Mouse (Mus musculus) limb, embryonic 13.5 days (tissue): Measurements from ENCODE around the gene Rab9. TPM values are rescaled to one million over a fixed set of nuclear protein-coding genes. Genes with fewer than 3 reads are reported as not detected.
A peak's percentile ranks its signal among the peaks of the same experiment; 100 is the strongest.
"Not testable (repeated sequence)": the region's sequence is repeated elsewhere in the genome, so short reads cannot be mapped to it uniquely, and the experiment has no call there.

Experiments used
- ATAC-seq: fragments of 200-750 bp; cut with Nextera tagmentation; 2 replicates; pipeline ENCODE4 v1.8.0; 2017; ENCODE audit warnings: low read depth, moderate number of reproducible peaks, moderate TSS enrichment; ENCODE audit not compliant: low FRiP score
- H3K27ac ChIP-seq: fragments of 300-500 bp; sonication (generic); 2 replicates; pipeline ENCODE4 v1.5.1; 2015; ENCODE audit warnings: inconsistent platforms, mild to moderate bottlenecking, moderate library complexity
- H3K27me3 ChIP-seq: fragments of 300-500 bp; sonication (generic); 2 replicates; pipeline ENCODE4 v1.6.1; 2015; ENCODE audit warnings: mild to moderate bottlenecking, inconsistent platforms
- H3K36me3 ChIP-seq: fragments of 300-500 bp; sonication (generic); 2 replicates; pipeline ENCODE4 v1.6.1; 2015; ENCODE audit warnings: inconsistent platforms, mild to moderate bottlenecking, moderate library complexity
- H3K4me1 ChIP-seq: fragments of 300-500 bp; sonication (generic); 2 replicates; pipeline ENCODE4 v1.6.1; 2015; ENCODE audit warnings: inconsistent platforms
- H3K4me2 ChIP-seq: fragments of 300-500 bp; sonication (generic); replicated peaks from 2 replicates; pipeline ENCODE4 v1.6.1; 2015; ENCODE audit warnings: inconsistent platforms, mild to moderate bottlenecking, moderate library complexity
- H3K4me3 ChIP-seq: fragments of 300-500 bp; sonication (generic); 2 replicates; pipeline ENCODE4 v1.5.1; 2015; ENCODE audit warnings: moderate library complexity, mild to moderate bottlenecking, inconsistent platforms
- H3K9ac ChIP-seq: fragments of 300-500 bp; sonication (generic); 2 replicates; pipeline ENCODE4 v1.6.1; 2015; ENCODE audit warnings: mild to moderate bottlenecking, inconsistent platforms
- H3K9me3 ChIP-seq: fragments of 300-500 bp; sonication (generic); 2 replicates; pipeline ENCODE4 v1.6.1; 2016; ENCODE audit warnings: inconsistent platforms
- WGBS: fragments of 180-500 bp; shearing (Covaris S2); methylation state at CpG from one replicate; pipeline ENCODE4 v1.1.7; 2015; 5-methylcytosine and 5-hydroxymethylcytosine counted together
- polyA plus RNA-seq: library from polyadenylated mRNA; unstranded; fragments of >200 nt; fragmentation: Nextera tagmentation; extraction: Ambion mirVana; gene quantifications from 2 replicates; pipeline ENCODE4 v1.2.1, GENCODE M21; 2015

Rab9 gene
- 55.6 and 58.7 TPM in 2 replicates for polyA plus RNA-seq

DNA sequence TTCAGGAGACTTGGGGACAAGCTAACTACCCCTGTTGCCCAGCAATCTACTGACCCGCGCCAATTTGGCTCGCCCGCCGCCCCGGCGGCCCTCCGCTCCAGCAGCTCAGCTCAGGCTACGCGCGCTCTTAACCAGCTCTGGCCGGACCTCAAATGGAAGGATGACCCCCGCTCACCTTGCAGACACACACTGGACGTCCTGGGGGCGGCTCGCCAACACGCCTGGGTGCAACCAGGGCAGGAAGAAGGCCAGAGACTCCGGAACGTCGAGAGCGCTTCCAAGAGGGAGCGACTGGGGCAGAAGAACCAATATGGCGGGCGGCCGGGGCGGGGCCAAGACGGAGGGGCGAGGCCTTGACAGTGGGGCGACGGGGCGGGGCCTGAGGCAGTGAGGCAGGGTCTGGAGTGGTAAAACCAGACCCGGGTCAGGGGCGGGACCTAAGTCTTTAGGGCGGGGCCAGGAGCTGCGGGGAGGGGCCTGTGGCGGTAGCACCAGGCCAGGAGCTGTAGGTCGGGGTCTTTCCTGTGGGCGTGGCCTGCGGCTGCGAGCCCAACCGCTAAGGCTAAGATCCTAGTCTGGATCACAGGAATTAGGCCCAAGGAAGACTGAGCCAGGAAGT, at the start of gene Rab9:
Gene Rab9, minus strand, starts transcription at position 503 of the 619 bp plus-strand sequence.
- ATAC-seq = peak; percentile 98
- peak within 1 kb of the TSS; percentile 52; the same call in 1 of the 2 replicates for H3K27ac ChIP-seq
- peak within 1 kb of the TSS; percentile 72 for H3K9ac ChIP-seq
- H3K36me3 ChIP-seq = no peaks in the 10 kb centered on the region
- peak within 1 kb of the TSS; percentile 59 for H3K4me3 ChIP-seq
- H3K27me3 ChIP-seq = peaks cover 13% of the 10 kb centered on the region
- H3K4me1 ChIP-seq = 0 out of 2 replicates have a peak, but pooled peaks cover 15% of the 10 kb centered on the region
- no peaks in the 10 kb centered on the region for H3K9me3 ChIP-seq
- peak within 1 kb of the TSS; percentile 64 for H3K4me2 ChIP-seq
- 12% methylated on average over 40 of the region's 41 CpGs for WGBS

DNA sequence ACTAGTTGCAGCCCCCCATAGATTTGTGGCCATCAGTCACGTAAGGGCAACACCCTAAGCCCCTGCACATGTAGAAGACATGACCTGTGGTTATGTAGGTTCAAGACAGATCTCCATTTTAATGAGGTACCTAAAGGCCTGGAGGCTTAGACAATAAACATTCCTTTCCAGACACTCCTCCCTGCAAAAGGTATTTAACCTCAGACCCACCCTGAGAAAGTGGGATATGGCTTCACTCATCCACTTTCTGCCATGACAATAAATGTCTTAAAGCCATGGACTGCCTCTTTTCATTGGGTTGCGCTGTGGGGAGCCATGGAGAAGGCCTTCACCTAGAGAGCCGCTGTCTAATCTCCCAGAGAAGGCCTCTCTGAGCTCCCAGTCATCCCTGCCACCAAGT, 48.5 kb upstream of the Rab9 start:
- 88% methylated on average over 3 of the region's 3 CpGs for WGBS
- H3K36me3 ChIP-seq = no peaks in the 10 kb centered on the region
- H3K4me2 ChIP-seq = no peak overlapping the region
- H3K27ac ChIP-seq = no peak overlapping the region
- H3K4me1 ChIP-seq = no peaks in the 10 kb centered on the region
- H3K9me3 ChIP-seq = no peaks in the 10 kb centered on the region
- H3K27me3 ChIP-seq = peaks cover 21% of the 10 kb centered on the region
- no peak for ATAC-seq
- H3K9ac ChIP-seq = no peak overlapping the region
- H3K4me3 ChIP-seq = no peak overlapping the region

DNA sequence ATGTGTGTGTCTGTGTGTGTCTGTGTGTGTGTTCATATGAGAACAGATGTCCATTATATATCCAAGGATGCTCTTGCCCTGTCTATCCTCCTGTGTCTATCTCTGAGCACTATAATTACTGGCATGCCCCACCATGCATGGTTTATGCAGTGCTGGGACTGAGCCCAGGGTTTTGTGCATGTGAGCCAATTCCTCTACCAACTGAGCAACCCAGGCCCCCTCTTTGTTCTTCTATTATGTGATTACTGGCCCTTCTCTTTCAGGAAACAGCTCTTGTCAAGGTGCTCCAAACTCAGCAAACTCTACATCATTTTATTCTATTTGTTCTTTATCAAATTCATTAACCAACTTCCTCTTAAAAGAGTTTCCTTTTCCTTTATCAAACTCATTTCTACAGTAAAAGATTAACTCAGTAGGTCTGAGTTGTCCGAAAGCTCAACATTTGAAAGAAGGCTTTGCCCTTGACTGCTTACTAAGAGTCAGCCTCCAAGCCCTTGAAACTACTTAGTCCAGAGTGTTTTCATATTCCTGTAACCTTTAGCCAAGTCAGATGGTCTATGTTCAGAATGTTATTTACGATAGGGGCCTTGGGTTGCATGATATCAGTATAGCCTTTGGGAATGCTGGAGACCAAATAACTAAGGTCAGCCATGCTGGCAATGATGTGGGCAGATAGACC, 46.1 kb upstream of the Rab9 start:
- H3K27me3 ChIP-seq = peaks cover 16% of the 10 kb centered on the region
- 91% methylated on average over 2 of the region's 2 CpGs for WGBS
- no peak overlapping the region for H3K27ac ChIP-seq
- no peak for ATAC-seq
- H3K4me1 ChIP-seq = no peaks in the 10 kb centered on the region
- no peak overlapping the region for H3K4me2 ChIP-seq
- H3K4me3 ChIP-seq = no peak overlapping the region
- H3K9me3 ChIP-seq = no peaks in the 10 kb centered on the region
- H3K36me3 ChIP-seq = no peaks in the 10 kb centered on the region
- H3K9ac ChIP-seq = no peak overlapping the region

DNA sequence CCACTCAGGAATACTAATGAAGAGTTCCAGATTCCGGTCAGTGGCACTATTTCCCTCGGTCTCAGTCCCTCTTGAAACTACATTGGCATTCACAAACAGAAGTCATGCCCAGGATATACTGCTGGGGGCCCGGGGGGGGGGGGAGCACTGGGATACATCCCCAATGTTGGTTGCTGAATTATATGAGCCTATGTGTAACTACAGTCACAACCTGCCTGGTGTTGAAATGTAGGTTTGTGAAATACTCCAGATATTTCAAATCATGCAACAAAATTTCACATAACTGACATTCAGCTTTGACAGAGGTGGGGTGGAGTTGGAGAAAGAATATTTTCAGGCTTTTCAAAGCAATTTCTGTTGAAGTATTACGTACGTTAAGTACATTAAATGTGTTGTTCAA, 41.1 kb upstream of the Rab9 start:
- 79% methylated on average over 5 of the region's 5 CpGs for WGBS
- no peak overlapping the region for H3K27ac ChIP-seq
- no peaks in the 10 kb centered on the region for H3K9me3 ChIP-seq
- H3K36me3 ChIP-seq = no peaks in the 10 kb centered on the region
- H3K4me1 ChIP-seq = no peaks in the 10 kb centered on the region
- H3K9ac ChIP-seq = no peak overlapping the region
- H3K27me3 ChIP-seq = peaks cover 13% of the 10 kb centered on the region
- H3K4me2 ChIP-seq = no peak overlapping the region
- H3K4me3 ChIP-seq = no peak overlapping the region
- no peak for ATAC-seq

DNA sequence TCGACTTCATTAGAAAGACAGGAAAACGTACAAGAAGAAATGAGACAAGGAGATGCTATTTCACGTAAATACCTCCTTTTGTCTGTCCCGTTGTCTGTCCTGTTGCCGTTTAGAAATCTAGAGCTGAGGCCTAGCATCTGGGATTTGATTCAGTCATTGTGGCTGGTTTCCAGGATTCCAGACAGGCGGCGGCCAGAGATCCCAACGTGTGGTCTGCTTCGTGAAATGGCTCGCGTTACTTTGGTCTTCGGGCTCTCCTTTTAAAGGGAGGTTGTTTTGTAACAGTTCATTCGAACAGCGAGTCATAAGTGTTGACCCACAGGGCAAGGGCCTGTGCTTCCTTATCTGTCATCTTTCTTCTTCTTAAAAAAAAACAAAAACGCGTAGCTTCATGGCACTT, 38.7 kb upstream of the Rab9 start, which contains the start of gene Tceanc:
Gene Tceanc, minus strand, starts transcription at position 223 of the 400 bp plus-strand sequence.
- Histone ChIP-seq H3K9ac (no peak within 1 kb of the TSS), H3K4me2 (no peak within 1 kb of the TSS), H3K27ac (no peak within 1 kb of the TSS; the same call in 1 of the 2 replicates), H3K27me3 (peaks cover 17% of the 10 kb centered on the region), H3K4me1 (no peaks in the 10 kb centered on the region), H3K4me3 (no peak within 1 kb of the TSS), H3K9me3 (no peaks in the 10 kb centered on the region), H3K36me3 (no peaks in the 10 kb centered on the region)
- WGBS = 58% methylated on average over 16 of the region's 16 CpGs
- ATAC-seq = no peak

DNA sequence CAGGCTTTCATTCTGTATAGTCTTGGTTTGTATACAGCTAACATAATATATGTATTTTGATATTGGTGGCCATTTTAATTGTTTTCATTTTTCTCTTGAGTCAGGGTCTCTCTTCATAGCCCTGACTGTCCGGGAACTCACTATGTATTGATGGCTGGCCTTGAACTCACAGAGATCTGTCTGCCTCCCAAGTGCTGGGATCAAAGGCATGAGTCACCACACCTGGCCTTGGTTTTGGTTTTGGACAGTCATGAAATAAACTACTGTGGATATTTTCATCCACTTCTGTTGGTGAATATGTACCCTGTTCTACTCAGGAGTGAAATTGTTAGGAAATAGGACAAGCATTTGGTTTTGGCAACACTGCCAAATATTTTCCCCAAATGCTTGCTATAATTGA, 37.0 kb upstream of the Rab9 start:
- ATAC-seq = no peak
- Histone ChIP-seq H3K9ac (no peak overlapping the region), H3K4me2 (no peak overlapping the region), H3K27me3 (peaks cover 16% of the 10 kb centered on the region), H3K27ac (no peak overlapping the region), H3K9me3 (no peaks in the 10 kb centered on the region), H3K36me3 (no peaks in the 10 kb centered on the region), H3K4me1 (no peaks in the 10 kb centered on the region), H3K4me3 (no peak overlapping the region)
- WGBS = 92% methylated on average over 1 of the region's 1 CpGs

DNA sequence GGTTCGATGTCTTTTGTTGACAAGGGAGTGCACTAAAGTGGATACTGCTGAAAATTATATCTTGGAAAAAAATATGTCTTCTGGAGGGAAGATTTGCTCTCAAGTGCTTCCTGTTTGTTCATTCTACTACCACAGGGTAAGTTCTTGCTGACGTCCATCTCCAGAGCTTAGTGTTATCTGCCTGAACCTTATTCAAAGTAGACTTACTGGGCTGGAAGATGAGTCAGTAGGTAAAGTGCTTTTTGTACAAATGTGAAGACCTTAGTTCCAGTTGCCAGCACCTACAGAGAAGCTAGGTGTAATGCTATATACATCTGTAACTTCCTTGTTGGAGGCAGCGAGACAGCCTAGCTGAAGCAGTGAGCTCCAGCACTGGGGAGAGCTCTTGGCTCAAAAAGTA, 36.3 kb upstream of the Rab9 start:
- Histone ChIP-seq H3K4me3 (no peak overlapping the region), H3K4me2 (no peak overlapping the region), H3K36me3 (no peaks in the 10 kb centered on the region), H3K27ac (no peak overlapping the region; the same call in 1 of the 2 replicates), H3K9me3 (no peaks in the 10 kb centered on the region), H3K4me1 (no peaks in the 10 kb centered on the region), H3K9ac (no peak overlapping the region), H3K27me3 (peaks cover 14% of the 10 kb centered on the region)
- ATAC-seq = no peak
- WGBS = 88% methylated on average over 3 of the region's 3 CpGs

DNA sequence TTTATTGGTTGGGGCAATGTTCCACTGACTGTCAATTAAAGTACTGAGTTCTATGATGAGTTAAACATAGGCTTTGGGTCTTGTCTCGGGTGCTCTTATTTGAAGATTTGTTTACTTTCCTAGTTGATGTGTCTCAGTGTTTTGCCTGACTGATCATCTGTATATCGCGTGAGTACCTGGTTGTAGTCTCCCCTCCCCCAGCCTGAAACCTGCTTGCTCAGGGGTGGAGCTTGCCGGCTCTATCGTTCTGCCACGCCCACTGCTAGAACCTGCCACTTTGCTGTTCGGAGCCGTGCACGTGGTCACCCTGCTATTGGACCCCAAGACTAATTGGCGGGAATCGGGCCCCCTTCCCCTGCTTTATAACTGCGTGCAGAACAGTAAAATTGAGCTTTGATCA, 34.4 kb upstream of the Rab9 start:
- Histone ChIP-seq H3K4me2 (peak overlapping the region; percentile 38), H3K27me3 (peaks cover 15% of the 10 kb centered on the region; the same call in 1 of the 2 replicates), H3K27ac (0 out of 2 replicates have a peak overlapping the region, but pooled peaks have one; percentile 63)
- H3K4me3 ChIP-seq, H3K36me3 ChIP-seq, H3K4me1 ChIP-seq, ATAC-seq, H3K9me3 ChIP-seq, H3K9ac ChIP-seq: not testable (repeated sequence)
- 22% methylated on average over 12 of the region's 12 CpGs for WGBS

DNA sequence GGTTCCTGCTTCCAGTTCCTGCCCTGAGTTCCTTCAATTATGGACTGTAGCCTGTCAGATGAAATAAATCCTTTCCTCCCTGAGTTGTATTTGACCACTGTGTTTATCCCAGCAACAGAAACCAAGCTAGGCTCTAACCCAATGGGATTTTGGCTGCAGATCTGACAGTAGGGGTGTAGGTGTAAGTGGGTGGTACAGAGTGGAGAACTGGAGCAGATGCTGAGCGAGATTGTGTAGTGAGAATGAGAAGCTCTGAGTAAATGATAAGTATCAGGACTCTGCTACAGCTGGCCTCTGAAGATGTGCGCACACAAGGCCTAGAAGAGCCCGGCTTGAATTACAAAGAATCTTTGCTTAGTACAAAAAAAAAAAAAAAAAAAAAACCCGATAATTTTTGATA, 32.4 kb upstream of the Rab9 start:
- Histone ChIP-seq H3K9me3 (no peaks in the 10 kb centered on the region), H3K9ac (no peak overlapping the region), H3K4me1 (0 out of 2 replicates have a peak, but pooled peaks cover 3% of the 10 kb centered on the region), H3K4me3 (no peak overlapping the region), H3K4me2 (no peak overlapping the region), H3K27ac (no peak overlapping the region), H3K27me3 (peaks cover 19% of the 10 kb centered on the region; the same call in 1 of the 2 replicates), H3K36me3 (no peaks in the 10 kb centered on the region)
- 94% methylated on average over 4 of the region's 4 CpGs for WGBS
- no peak for ATAC-seq

DNA sequence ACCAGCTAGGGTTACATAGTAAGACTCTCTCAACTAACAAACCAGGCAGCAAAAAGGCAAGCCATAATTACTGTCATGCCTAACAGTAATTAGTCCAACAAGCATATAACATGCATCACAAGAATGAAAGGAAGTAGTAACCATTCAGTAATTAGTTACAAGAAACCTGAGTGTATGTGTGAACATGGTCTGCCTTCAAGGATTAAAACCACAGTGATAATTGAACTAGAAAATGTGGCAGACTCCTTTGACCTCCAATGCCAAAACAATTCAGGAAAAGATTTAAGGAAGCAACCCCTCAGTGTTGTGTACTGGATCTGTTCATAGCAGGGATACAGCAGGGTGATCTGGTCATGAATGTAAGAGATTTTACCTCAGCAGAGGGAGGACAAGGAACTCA, 31.4 kb upstream of the Rab9 start:
- no peak overlapping the region for H3K27ac ChIP-seq
- no peak overlapping the region for H3K4me2 ChIP-seq
- no peak for ATAC-seq
- no peak overlapping the region for H3K9ac ChIP-seq
- no peak overlapping the region for H3K4me3 ChIP-seq
- peaks cover 19% of the 10 kb centered on the region; the same call in 1 of the 2 replicates for H3K27me3 ChIP-seq
- H3K4me1 ChIP-seq = 0 out of 2 replicates have a peak, but pooled peaks cover 3% of the 10 kb centered on the region
- H3K9me3 ChIP-seq = no peaks in the 10 kb centered on the region
- H3K36me3 ChIP-seq = no peaks in the 10 kb centered on the region

DNA sequence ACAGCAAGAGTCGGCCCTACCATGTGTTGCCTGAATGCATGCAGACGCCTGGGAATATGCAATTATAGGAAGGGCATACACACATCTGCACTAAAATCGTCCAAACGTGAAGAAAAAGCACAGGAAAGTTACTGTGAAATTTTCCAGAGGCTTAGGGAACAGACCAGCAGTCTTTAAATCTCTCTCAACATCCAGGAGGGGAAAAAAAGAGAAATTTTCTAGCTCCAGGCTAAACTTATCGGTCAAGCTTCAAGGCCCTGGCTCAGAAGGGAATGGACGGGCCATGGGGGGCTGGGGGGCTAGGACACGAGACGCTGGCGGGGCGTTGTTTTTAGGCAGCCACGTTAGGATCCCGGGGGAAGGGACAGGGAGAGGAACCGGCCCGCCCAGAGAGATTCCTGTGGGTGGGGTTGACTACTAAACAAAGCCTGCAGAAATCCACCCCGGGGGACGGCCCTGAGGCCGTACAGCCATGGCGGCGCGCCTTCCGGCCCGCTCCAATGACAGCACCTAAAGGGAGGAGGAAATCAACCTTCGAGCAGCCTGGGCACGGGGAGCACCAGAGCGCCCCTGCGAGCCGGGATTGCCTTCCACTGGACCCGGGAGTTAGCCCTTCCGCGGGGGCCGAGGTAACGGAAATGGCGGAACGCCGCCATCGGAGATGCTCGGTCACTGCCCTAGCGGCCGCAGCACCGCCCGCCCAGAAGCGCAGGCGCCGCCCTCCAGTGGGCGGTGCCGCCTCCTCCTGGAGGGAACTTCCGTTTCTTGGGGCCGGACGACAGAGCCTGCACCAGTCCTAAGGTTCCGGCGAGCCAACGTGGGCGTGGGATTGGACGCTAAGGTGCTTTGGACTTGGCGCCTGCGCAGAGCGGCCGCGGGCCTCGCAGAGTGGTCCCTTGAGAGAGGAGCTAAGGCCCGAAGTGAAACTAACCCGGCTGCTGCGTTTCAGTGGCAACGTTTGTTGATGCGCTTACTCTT, 30.4 kb upstream of the Rab9 start:
- 0 out of 2 replicates have a peak, but pooled peaks cover 3% of the 10 kb centered on the region for H3K4me1 ChIP-seq
- H3K4me3 ChIP-seq = peak overlapping the region; percentile 53
- no peaks in the 10 kb centered on the region for H3K9me3 ChIP-seq
- peak; percentile 96 for ATAC-seq
- WGBS = 13% methylated on average over 65 of the region's 65 CpGs
- peaks cover 15% of the 10 kb centered on the region; the same call in 1 of the 2 replicates for H3K27me3 ChIP-seq
- H3K9ac ChIP-seq = peak overlapping the region; percentile 75
- 0 out of 2 replicates have a peak, but pooled peaks cover 6% of the 10 kb centered on the region for H3K36me3 ChIP-seq
- peak overlapping the region; percentile 97 for H3K27ac ChIP-seq
- H3K4me2 ChIP-seq = peak overlapping the region; percentile 53
